Mouse (Mus musculus): ENCODE measurements around the gene Ankdd1a. TPM values are rescaled to one million over a fixed set of nuclear protein-coding genes. Genes with fewer than 3 reads are reported as not detected.
A peak's percentile ranks its signal among the peaks of the same experiment; 100 is the strongest.

Gene Ankdd1a
- total RNA-seq (2021): 1 to 10 TPM; 2.8 to 3.7 TPM

DNA sequence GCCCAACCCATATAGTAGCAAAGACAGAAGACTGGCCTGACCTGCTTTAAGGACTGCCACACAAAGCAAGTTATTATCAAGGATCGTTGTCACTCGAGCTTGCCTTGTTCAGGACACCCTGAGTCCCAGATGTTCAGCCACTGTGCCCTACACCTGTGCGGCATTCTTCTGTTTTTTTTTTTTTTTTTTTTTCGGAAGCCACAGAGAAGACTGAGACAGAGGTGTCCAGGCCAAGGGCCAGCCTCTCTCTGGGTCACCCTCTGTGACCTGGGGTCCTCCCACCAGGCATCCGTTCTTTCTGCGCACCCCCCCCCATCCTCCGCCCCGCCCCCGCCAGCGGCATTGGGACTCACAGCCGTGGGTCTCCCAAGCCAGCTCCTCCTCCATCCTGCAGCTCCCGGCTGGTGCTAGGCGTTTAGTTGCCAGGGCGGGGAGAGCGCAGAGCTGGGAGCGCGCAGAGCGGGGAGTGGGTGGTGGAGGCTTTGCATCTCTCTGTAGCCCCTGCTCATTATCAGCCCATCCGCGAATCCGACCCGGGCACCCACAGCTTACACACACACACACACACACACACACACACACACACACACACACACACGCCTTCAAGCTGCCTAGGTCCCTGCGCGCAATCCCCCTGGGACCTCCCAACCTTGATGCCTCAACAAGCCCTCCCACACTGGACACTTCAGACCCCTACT, at the start of gene Ankdd1a:
Gene Ankdd1a, minus strand, starts transcription at position 387 of the 698 bp plus-strand sequence.
- intact Hi-C loops (cut with DNase I): no loop called here
- DNase-seq (ENCODE audit: low spot score in 2 of 2): peak; percentile 52 to 68

DNA sequence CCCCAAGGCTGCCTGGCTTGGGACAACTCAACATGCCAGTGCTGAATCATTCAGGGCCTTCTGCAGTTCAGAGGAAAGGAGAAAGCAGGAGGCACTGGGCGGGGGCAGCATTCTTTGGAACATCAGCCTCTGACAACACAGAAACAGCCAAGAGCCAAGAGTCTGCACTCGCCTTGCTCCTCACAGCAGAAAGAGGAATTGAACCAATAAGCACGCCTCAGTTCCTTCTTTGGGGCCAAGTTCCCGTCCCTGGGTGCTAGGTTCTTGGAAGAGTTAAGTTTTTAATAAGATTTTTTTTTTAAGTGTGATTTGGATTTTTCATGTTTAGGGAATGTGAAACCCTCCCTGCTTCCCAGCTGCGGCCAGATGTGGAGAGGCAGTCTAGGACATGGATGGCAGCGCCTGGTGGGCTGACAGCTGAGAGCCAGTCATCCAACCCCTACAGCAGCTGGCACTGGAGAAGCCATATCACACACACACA, 49.5 kb upstream of the Ankdd1a start:
- no peak for DNase-seq (ENCODE audit: low spot score in 2 of 2)
- intact Hi-C loops (cut with DNase I): no loop called here

DNA sequence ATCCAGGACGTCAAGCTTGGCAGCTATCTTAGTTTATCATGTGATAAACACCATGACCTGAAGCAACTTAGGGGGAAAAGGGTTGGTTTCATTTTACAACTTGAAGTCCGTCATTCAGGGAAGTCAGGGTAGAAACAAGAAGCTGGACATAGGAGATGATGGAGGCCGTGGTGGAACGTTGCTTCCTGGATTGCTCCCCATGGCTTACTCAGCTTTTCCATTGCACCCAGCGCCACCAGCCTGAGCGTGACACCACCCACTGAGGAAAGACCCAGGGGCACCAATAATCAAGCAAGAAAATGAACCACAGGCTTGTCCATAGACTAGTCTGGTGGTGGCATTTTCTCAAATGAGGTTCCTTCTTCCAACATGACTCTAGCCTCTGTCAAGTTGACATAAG, 48.8 kb upstream of the Ankdd1a start:
- intact Hi-C loops (cut with DNase I): no loop called here

DNA sequence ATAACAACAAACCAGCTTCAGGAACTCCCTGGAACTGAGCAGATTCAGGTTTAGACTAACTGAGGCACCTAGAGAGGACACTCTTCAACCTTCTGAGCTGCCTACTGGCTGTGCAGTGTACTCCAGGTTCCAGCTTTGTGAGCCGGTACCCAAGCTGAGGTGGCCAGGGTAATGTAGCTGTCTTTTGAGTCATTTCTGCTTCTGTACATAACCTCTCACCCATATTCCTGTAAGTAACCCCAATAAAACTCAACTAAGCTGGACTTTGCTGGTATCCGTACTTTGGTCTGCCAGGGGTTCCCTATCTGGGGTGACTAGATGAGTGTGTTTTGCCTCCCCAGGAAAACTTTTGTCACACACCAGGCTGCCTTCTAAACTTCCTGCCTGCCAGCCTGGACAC, 44.7 kb upstream of the Ankdd1a start:
- intact Hi-C loops (cut with DNase I): no loop called here
- DNase-seq (ENCODE audit: low spot score in 2 of 2): no peak

More for the DNA sequence above, 48.8 kb upstream of the Ankdd1a start:
- no peak for DNase-seq (ENCODE audit: low spot score in 2 of 2)

DNA sequence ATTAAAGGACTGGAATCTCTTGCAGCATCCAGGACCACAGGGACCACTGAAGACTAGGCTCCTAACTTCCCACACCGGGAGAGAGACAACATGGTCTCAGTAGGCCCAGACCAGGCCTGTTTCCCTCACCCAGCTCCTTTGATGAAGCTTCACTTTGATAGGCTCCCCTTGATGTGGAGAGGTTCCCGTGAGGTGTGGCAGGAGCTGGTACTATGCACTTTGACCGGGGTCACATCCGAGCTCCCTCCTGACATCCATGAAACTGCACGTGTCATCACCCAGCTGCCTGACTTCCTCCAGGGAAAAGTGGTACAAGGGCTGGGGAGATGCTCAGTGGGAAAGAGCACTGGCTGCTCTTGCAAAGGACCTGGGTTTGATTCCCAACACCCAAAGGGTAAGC, 43.1 kb upstream of the Ankdd1a start:
- DNase-seq (ENCODE audit: low spot score in 2 of 2): no peak
- intact Hi-C loops (cut with DNase I): loop anchor here (2.0 kb wide), 1 partner anchor 14 kb away; no protein-coding TSS in a partner anchor

DNA sequence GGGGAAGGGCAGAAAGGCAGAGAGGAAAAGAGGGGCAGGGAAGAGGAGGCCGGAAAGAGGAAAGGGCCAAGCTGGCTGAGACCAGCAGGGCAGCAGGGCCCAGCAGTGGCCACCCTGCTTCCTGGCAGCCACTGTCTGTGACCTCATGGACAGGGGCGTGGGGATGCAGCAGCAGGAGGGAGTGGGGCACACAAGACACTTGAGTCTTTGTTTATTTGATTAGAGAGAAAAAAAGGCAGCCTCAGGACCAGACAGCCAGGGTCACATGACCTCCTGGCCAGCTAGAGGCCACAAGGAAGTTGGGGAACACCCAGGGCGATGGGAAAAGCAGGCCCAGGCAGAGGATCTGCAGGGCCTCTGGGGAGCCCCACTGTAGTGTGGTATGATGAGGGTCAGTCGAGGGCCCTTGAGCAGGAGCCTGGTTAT, 42.1 kb upstream of the Ankdd1a start:
- peak; percentile 21 to 69 for DNase-seq (ENCODE audit: low spot score in 2 of 2)
- intact Hi-C loops (cut with DNase I): loop anchor here (2.0 kb wide), 1 partner anchor 15 kb away; no protein-coding TSS in a partner anchor

DNA sequence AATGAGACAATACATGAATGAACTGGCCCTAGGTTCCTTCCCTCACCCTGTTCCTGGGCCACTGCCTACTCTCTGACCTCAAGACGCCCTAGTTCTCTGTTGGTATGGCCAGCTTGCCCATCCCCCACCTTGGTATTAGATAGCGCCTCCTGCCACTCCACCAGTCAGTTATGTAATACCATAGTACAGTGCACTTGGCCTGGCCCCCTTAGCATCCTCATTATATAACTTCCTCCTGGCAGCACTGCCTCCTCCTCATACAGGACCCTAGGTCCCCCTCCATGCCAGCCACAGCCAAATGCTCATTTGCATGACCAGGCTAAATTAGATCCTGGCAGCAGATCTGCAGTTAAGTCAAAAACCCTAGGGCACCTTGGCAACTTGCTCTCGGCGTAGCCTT, 41.0 kb upstream of the Ankdd1a start:
- intact Hi-C loops (cut with DNase I): no loop called here

DNA sequence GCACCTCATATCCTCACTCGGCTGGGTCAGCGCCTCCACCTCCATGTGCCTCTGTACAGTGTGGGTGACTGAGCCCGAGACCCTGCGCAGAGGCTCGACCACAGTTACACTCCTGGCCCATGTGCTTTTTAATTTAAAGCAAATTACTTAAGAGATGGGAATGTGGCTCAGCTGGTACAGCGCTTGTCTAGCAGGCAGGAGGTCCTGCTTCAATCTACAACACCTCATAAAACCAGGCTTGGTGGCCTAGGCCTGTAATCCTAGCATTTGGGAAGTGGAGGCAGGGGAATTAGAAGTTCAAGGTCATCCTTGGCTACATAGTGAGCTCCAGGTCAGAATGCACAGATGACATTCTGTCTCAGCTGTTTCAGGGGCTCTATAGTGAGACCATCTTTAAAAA, 38.8 kb upstream of the Ankdd1a start:
- DNase-seq (ENCODE audit: low spot score in 2 of 2): no peak
- intact Hi-C loops (cut with DNase I): no loop called here

More for the DNA sequence above, 41.0 kb upstream of the Ankdd1a start:
- peak; percentile 15 to 33 for DNase-seq (ENCODE audit: low spot score in 2 of 2)

DNA sequence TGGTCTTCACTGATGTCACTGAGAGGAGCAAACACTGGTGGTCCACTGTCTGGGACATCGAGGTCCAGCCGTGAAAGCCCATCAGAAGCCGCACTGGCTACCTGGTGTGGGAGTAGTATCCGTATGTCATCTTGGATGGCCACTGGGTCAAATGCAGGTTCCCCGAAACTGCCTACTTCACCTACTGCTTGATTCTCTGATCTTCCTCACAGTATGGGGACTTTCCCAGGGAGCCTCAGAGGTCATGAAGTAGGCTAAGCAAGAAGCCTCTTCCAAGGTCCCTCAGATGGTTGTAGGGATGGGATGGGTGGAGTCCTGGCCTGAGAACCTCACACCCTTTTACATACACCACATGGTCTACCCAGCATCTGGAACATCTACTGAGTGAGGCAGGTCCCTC, 37.0 kb upstream of the Ankdd1a start:
- no peak for DNase-seq (ENCODE audit: low spot score in 2 of 2)
- intact Hi-C loops (cut with DNase I): no loop called here

DNA sequence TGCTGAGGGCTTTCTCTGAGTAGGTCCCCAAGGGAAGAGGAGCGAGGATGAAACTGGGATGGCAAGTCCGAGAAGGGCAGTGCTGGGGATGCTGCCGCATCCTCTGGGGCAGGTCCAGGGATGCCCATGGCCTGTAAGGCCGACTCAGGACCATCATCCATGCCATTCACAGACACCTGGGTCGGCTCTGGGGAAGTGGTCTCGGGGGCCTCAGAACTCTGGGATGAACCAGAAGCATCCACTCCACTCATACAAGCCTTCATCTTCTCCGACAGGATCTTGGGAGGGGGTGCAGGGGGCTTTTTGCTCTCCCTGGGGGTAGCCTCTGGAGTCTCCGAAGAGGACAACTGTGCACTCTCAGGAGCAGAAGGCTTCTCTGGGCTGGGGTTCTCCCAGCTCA, 36.4 kb upstream of the Ankdd1a start:
- no peak for DNase-seq (ENCODE audit: low spot score in 2 of 2)
- intact Hi-C loops (cut with DNase I): no loop called here

DNA sequence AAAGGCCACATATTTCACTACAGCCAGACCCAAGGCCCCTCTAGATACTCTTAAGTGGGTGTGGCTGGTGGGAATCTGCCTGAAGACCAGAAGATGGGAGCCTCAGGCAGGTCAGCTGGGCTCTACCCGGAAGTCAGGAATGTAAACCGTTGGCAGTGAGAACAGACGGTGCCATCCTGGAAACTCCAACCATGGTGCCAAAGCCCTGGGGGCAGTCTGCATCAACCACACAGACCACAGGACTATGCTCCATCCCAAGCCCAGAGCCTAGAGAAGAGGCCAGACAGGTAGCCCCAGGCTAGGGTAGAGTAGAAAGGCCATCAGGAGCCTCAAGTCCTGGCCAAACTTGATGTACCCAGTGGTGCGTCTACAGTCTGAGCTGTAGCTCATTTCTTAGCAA, 35.6 kb upstream of the Ankdd1a start:
- intact Hi-C loops (cut with DNase I): no loop called here
- no peak for DNase-seq (ENCODE audit: low spot score in 2 of 2)

DNA sequence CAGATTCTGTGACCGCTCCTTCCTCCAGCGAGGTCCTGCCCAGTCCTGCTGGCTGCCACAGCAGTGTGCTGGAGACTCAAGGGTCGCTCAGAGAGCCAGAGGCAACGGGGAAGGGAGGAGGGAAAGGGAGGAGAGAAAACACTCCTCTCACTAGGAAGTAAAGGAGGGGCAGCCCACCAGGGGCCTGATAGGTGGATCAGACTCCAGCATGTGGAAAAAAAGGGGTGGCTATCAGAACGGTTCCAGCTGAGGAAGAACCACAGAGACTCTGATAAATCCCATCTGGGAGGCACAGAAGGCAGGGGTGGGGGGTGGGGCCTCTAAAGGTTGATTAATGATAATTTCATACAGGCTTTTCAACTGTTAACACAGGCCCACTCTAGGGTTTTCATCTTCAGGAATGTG, 35.0 kb upstream of the Ankdd1a start:
- no peak for DNase-seq (ENCODE audit: low spot score in 2 of 2)
- intact Hi-C loops (cut with DNase I): no loop called here

DNA sequence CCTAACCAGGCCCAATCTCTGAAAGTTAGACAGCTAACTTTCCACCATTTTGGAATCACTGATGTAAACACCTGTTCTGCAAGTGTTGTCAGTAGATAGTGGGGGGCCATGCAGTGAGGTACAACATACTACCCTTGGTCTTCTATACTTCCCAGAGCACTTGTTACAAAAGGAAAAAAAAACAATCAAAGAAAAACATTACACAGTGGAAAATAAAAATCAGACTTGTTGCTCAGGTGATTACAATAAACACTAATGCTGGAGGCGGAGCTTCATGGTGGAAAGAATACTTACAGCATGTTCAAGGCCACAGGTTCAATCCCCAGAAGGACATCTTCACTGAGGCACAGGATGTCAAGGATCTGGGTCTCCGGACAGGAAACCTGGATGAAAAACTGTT, 32.7 kb upstream of the Ankdd1a start:
- intact Hi-C loops (cut with DNase I): no loop called here
- no peak for DNase-seq (ENCODE audit: low spot score in 2 of 2)

DNA sequence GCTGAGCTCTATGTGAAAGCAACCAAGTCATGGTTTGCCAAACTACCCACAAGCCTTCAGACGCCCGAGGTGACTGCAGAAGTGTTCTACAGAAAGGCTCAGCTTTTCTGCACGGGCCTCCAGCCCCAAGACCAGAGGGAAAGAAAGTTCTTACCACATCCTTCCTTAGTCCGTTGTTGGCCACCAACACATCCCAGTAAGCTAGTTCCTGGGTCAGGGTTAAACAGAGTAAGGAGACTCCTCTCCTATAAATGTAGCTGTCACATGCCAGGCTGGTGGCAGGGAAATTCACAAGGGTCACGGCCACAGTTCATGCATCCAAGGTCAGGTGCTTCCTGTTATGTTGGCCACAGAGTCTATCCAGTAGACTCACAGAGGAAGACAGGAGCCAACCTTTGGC, 32.1 kb upstream of the Ankdd1a start:
- intact Hi-C loops (cut with DNase I): no loop called here
- DNase-seq (ENCODE audit: low spot score in 2 of 2): no peak

DNA sequence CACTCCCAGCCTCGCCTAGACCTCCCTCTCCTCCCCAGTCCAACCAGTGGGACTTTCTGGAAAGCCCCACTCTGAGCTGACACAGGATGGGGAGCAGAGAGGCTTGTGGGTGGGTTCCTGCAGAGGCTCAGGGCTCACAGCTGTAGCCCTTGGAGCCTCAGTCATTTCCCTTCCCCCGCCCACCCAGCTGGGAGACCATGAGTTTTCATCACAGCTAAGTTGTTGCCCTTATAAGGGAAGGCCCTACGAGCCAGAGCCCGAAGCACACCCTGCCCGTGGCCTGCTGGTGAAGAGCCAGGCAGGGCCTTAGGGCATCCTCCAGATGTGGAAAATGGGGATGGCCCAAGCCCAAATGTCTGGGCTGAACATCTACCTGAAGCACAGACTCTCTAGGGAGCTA, 31.0 kb upstream of the Ankdd1a start:
- intact Hi-C loops (cut with DNase I): no loop called here
- no peak for DNase-seq (ENCODE audit: low spot score in 2 of 2)

DNA sequence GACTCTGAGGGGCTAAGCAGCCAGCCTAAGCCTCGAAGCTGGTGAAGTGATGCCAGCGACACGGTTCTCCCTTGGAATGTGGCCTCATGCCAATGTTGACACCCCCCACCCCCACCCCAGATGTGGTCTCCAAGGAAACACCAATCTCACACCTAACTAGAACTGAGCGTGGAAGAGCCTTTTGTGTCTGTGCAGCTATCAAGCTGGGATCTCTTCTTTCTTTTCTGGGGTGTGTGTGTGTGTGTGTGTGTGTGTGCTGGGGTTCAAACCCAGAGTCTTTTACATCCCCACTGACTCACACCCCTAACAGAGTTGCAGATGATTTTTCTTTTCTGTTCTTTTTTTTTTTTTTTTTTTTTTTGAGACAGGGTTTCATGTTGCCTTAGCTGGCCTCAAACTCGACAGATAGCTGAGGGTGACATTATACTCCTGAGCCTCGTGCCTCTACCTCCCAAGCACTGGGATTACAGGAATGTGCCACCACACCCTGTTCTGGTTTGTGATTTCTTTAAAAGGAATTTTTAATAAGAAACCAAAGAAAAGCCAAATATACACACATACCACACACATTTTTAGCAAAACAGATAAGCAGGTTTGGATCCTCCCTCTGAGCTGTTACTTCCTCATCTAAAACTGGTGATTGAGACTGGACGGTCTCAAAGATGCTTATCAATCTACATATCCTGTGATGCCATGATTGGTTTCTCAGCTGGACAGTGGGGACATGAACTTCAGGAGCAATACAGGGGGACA, 30.3 kb upstream of the Ankdd1a start:
- intact Hi-C loops (cut with DNase I): no loop called here
- DNase-seq (ENCODE audit: low spot score in 2 of 2): no peak

DNA sequence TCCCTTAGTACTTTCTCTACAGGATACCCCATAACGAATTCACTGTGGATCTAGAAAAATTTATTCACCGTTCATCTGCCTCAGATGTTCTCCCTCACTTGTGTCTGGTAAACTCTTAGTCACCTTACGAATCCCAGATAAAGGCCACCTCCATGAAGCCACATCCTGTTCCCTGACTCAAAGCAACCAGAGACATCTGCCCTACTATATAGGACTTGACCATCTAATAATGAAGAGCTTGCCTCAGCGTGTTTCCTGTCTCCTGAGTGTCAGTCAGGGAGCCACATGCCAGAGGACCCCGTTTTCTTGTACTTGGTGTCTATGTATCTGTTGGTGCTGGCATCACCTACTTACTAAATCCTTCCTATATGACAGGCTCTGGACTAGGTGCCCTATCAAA, 29.6 kb upstream of the Ankdd1a start:
- no peak for DNase-seq (ENCODE audit: low spot score in 2 of 2)
- intact Hi-C loops (cut with DNase I): no loop called here

DNA sequence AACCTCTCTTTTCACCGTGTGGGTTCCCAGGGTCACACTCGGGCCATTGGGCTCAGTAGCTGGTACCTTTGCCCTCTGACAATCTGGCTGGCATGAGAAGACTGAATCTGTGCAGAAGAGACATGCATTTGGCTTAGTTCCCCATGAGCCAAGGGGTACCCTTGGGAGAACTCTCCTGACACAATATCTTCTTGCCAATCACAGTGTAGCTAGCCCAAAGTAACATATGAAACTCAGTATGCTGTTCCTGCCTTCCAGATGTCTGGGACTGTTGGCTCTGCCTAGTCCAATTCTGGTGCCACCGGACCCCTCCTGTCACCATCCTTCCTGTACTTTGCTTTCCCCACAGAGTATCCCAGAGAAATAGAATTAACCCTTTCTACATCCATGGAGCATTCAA, 29.1 kb upstream of the Ankdd1a start:
- intact Hi-C loops (cut with DNase I): no loop called here
- no peak for DNase-seq (ENCODE audit: low spot score in 2 of 2)

DNA sequence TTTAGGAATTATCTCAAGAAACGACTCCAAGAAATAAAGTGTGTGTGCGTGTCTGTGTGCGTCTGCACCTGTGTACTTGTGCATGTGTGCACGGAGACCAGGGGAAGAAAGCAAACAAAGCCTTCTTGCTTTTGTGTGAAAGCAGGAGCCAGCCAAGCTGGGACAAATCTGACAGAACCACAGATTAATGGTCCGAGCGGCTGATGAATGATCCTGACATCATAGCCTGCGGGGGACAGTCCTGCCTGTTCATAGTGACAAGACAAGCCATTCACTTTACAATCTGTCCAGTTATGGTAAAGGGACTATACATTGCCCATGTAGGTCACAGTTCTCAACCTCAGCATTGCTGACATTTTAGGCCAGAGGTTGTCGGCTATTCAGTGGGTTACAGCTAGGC, 28.3 kb upstream of the Ankdd1a start:
- intact Hi-C loops (cut with DNase I): no loop called here
- no peak for DNase-seq (ENCODE audit: low spot score in 2 of 2)

DNA sequence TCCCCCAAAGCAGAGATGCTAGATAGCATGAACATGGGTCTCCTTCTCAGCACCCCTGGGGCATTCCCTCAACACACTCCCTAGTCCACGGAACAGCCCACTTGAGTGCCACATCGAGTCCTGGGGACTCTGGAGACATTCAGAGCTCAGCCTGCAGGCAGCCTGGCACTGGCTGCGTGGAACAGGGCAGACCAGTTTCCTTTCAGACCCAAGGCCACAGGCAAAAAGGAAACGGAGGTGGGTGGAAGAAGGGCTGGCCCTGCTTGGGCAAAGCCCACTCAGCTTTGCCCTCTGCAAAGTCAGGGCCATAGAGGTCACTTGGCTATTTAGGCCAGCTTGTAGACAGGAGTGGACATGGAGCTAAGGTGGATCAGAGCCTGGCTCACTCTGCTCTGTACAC, 27.9 kb upstream of the Ankdd1a start:
- no peak for DNase-seq (ENCODE audit: low spot score in 2 of 2)
- intact Hi-C loops (cut with DNase I): no loop called here

DNA sequence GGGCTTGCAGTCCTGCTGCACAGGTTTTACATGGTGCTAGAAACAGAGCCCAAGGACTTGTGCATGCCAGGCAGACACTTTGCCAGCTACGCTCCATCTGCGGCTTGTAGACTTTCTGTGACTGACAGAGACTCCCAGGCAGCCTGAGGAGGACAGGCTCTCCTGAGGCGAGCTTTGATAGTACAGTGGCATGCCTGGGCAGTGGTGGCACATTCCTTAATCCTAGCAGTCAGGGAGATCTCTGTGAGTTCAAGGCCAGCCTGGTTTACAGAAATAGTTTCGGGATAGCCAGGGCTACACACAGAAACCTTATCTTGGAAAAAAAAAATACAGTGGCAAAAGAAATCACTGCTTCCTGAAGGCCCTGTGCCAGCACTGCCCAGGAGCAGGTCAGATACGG, 27.1 kb upstream of the Ankdd1a start:
- intact Hi-C loops (cut with DNase I): no loop called here
- no peak for DNase-seq (ENCODE audit: low spot score in 2 of 2)
